ENCODE assay signal across 8 mouse cellular contexts in the genomic region with DNA sequence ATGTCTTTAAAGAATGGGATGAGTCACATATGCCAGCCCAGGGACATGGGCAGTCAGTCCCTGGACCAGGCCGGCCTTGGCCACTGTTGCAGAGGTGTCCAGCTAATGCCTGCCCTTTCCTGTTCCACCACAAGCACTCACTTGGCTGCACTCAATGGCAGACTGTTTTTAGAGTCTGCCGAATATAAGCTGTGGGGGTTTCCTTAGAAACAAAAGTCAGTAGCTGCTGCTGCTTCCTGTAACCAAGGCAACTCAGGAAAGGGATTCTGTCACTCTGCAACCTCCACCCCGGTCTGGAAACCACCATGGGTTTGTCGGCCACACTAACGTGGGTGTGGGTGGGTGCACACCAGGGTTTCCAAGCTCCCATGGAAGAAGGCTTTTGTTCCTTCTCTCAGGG.
A peak's percentile ranks its signal among the peaks of the same experiment; 100 is the strongest.
DNase-seq lines count a peak whose midpoint lies in the region; ATAC-seq lines count a peak whose summit lies in the region.

No protein-coding gene starts in this region.

- no peaks in the 10 kb centered on the region for H3K9me3 ChIP-seq in liver, embryonic 15.5 days (replicated peaks)
- H3K9me3 ChIP-seq in liver, embryonic 11.5 days (ENCODE audit: control insufficient read depth, low read length), result no peaks in the 10 kb centered on the region
- H3K9me3 ChIP-seq in embryonic facial prominence, embryonic 13.5 days, result no peaks in the 10 kb centered on the region
- no peaks in the 10 kb centered on the region for H3K9me3 ChIP-seq in hindbrain, embryonic 15.5 days
- no peaks in the 10 kb centered on the region for H3K9me3 ChIP-seq in limb, embryonic 12.5 days

- H3K36me3 ChIP-seq in liver, embryonic 15.5 days (replicated peaks), result no peaks in the 10 kb centered on the region
- H3K36me3 ChIP-seq in liver, embryonic 11.5 days (ENCODE audit: control insufficient read depth, insufficient read depth, low read length), result no peaks in the 10 kb centered on the region
- H3K36me3 ChIP-seq in embryonic facial prominence, embryonic 13.5 days, result no peaks in the 10 kb centered on the region
- no peaks in the 10 kb centered on the region for H3K36me3 ChIP-seq in hindbrain, embryonic 15.5 days
- no peaks in the 10 kb centered on the region for H3K36me3 ChIP-seq in limb, embryonic 12.5 days

- no peak overlapping the region for H3K4me3 ChIP-seq in liver, embryonic 15.5 days (replicated peaks)
- no peak overlapping the region for H3K4me3 ChIP-seq in liver, embryonic 11.5 days (ENCODE audit: low read depth, low read length)
- H3K4me3 ChIP-seq in embryonic facial prominence, embryonic 13.5 days, result no peak overlapping the region
- H3K4me3 ChIP-seq in hindbrain, embryonic 15.5 days, result no peak overlapping the region
- no peak overlapping the region for H3K4me3 ChIP-seq in limb, embryonic 12.5 days (replicated peaks)

- H3K4me2 ChIP-seq in liver, embryonic 15.5 days, result 0 out of 2 replicates have a peak overlapping the region, but pooled peaks have one; percentile 10
- H3K4me2 ChIP-seq in liver, embryonic 11.5 days, result no peak overlapping the region
- no peak overlapping the region for H3K4me2 ChIP-seq in embryonic facial prominence, embryonic 13.5 days
- H3K4me2 ChIP-seq in hindbrain, embryonic 15.5 days, result no peak overlapping the region
- H3K4me2 ChIP-seq in limb, embryonic 12.5 days, result peak overlapping the region; percentile 21; the same call in 1 of the 2 replicates

- 0 out of 2 replicates have a peak overlapping the region, but pooled peaks have one; percentile 19 for H3K27ac ChIP-seq in liver, embryonic 15.5 days (replicated peaks)
- H3K27ac ChIP-seq in liver, embryonic 11.5 days (ENCODE audit: low read depth, low read length), result no peak overlapping the region
- no peak overlapping the region for H3K27ac ChIP-seq in embryonic facial prominence, embryonic 13.5 days
- H3K27ac ChIP-seq in hindbrain, embryonic 15.5 days (replicated peaks), result peak overlapping the region; percentile 28
- peak overlapping the region; percentile 53; the same call in 1 of the 2 replicates for H3K27ac ChIP-seq in limb, embryonic 12.5 days

- H3K27me3 ChIP-seq in liver, embryonic 15.5 days, result no peaks in the 10 kb centered on the region
- H3K27me3 ChIP-seq in liver, embryonic 11.5 days (replicated peaks; ENCODE audit: control insufficient read depth, insufficient read depth, low read length), result no peaks in the 10 kb centered on the region
- no peaks in the 10 kb centered on the region for H3K27me3 ChIP-seq in embryonic facial prominence, embryonic 13.5 days
- no peaks in the 10 kb centered on the region for H3K27me3 ChIP-seq in hindbrain, embryonic 15.5 days
- no peaks in the 10 kb centered on the region for H3K27me3 ChIP-seq in limb, embryonic 12.5 days

- H3K4me1 ChIP-seq in liver, embryonic 15.5 days (replicated peaks), result peaks cover 88% of the 10 kb centered on the region
- peaks cover 42% of the 10 kb centered on the region for H3K4me1 ChIP-seq in liver, embryonic 11.5 days (replicated peaks; ENCODE audit: control insufficient read depth, insufficient read depth, low read length)
- peaks cover 54% of the 10 kb centered on the region for H3K4me1 ChIP-seq in embryonic facial prominence, embryonic 13.5 days
- peaks cover 29% of the 10 kb centered on the region for H3K4me1 ChIP-seq in hindbrain, embryonic 15.5 days (replicated peaks)
- peaks cover 66% of the 10 kb centered on the region for H3K4me1 ChIP-seq in limb, embryonic 12.5 days (replicated peaks)

- H3K9ac ChIP-seq in liver, embryonic 15.5 days, result no peak overlapping the region
- no peak overlapping the region for H3K9ac ChIP-seq in liver, embryonic 11.5 days (ENCODE audit: low read depth, low read length)
- H3K9ac ChIP-seq in embryonic facial prominence, embryonic 13.5 days, result 0 out of 2 replicates have a peak overlapping the region, but pooled peaks have one; percentile 7
- H3K9ac ChIP-seq in hindbrain, embryonic 15.5 days, result no peak overlapping the region
- no peak overlapping the region; the same call in 1 of the 2 replicates for H3K9ac ChIP-seq in limb, embryonic 12.5 days (replicated peaks)

- WGBS in liver, embryonic 15.5 days (ENCODE audit: insufficient replicate concordance), result 14% methylated on average over 5 of the region's 5 CpGs
- 35% methylated on average over 5 of the region's 5 CpGs for WGBS in liver, embryonic 11.5 days
- WGBS in embryonic facial prominence, embryonic 13.5 days, result 45% methylated on average over 5 of the region's 5 CpGs
- 14% methylated on average over 5 of the region's 5 CpGs for WGBS in hindbrain, embryonic 15.5 days
- 53% methylated on average over 5 of the region's 5 CpGs for WGBS in limb, embryonic 12.5 days

- DNase-seq in liver, embryonic 11.5 days (ENCODE audit: low spot score), result no peak
- DNase-seq in cerebellum, postnatal 25 days, result no peak
- DNase-seq in embryo, embryonic 9.5 days (ENCODE audit: extremely low spot score), result no peak

- ATAC-seq in liver, embryonic 15.5 days (ENCODE audit: insufficient read depth), result no peak
- no peak for ATAC-seq in liver, embryonic 11.5 days (replicated peaks; ENCODE audit: low FRiP score)
- ATAC-seq in embryonic facial prominence, embryonic 13.5 days (ENCODE audit: insufficient number of reproducible peaks, insufficient read depth, low FRiP score, low TSS enrichment, low read depth), result no peak
- peak; percentile 61; the same call in 1 of the 2 replicates for ATAC-seq in hindbrain, embryonic 15.5 days (ENCODE audit: low FRiP score, low read depth)
- no peak for ATAC-seq in limb, embryonic 12.5 days (ENCODE audit: insufficient number of reproducible peaks, insufficient read depth, low FRiP score, low TSS enrichment, low read depth)
- ATAC-seq in neutrophil, adult 5-6 weeks (ENCODE audit: extremely low read depth, insufficient number of reproducible peaks, low FRiP score, poor library complexity, severe bottlenecking), result peak; percentile 24; the same call in 1 of the 2 replicates

Comparison
In these comparisons a context has a peak if more than half of its experiments do, and no peak if none do; other contexts are left out.
1. H3K27ac ChIP-seq: peak in liver, embryonic 15.5 days (single experiment), hindbrain, embryonic 15.5 days (single experiment) and limb, embryonic 12.5 days (single experiment); none in liver, embryonic 11.5 days (single experiment) and embryonic facial prominence, embryonic 13.5 days (single experiment).
2. H3K4me2 ChIP-seq: peak in liver, embryonic 15.5 days (single experiment) and limb, embryonic 12.5 days (single experiment); none in liver, embryonic 11.5 days (single experiment), embryonic facial prominence, embryonic 13.5 days (single experiment) and hindbrain, embryonic 15.5 days (single experiment).
3. ATAC-seq: peak in hindbrain, embryonic 15.5 days (single experiment) and neutrophil, adult 5-6 weeks (single experiment); none in liver, embryonic 15.5 days (single experiment), liver, embryonic 11.5 days (single experiment), embryonic facial prominence, embryonic 13.5 days (single experiment) and limb, embryonic 12.5 days (single experiment).